8 mouse cellular contexts compared by ENCODE assay signal in genomic region chr12:36381441-36382340, GRCm38 (mm10). TPM values are rescaled to one million over a fixed set of nuclear protein-coding genes. Genes with fewer than 3 reads are reported as not detected.
DNase-seq lines count a peak whose midpoint lies in the region; ATAC-seq lines count a peak whose summit lies in the region.

Ispd (plus strand) TSS chr12:36381450.
D630036H23Rik (minus strand) TSS chr12:36382181.

- WGBS in hindbrain, embryonic 15.5 days, result under 1% methylated on average over 64 of the region's 64 CpGs

- peak within 1 kb of the TSS; percentile 89 for H3K9ac ChIP-seq in hindbrain, embryonic 15.5 days

- H3K27me3 ChIP-seq in hindbrain, embryonic 15.5 days, result no peaks in the 10 kb centered on the region

- peak; percentile 54 for DNase-seq in T-cell, adult 2 months (ENCODE audit: low spot score)
- DNase-seq in cerebellum, postnatal 14 days, result peak; percentile 93 to 94
- peak; percentile 88 to 90 for DNase-seq in frontal cortex, postnatal 36 days (ENCODE audit: low spot score in 2 of 2)
- peak; percentile 83 to 85 for DNase-seq in layer of hippocampus, postnatal 36 days
- DNase-seq in lung, postnatal 25 days (ENCODE audit: low spot score), result peak; percentile 88
- peak; percentile 72 for DNase-seq in retina, adult 2 months (ENCODE audit: low read depth, low spot score)
- DNase-seq in thymus, postnatal 25 days, result peak; percentile 80

- H3K4me1 ChIP-seq in hindbrain, embryonic 15.5 days (replicated peaks), result peaks cover 9% of the 10 kb centered on the region

- ATAC-seq in hindbrain, embryonic 15.5 days (ENCODE audit: low FRiP score, low read depth), result peak; percentile 96

- peak within 1 kb of the TSS; percentile 50 for H3K4me3 ChIP-seq in hindbrain, embryonic 15.5 days

- no peaks in the 10 kb centered on the region for H3K9me3 ChIP-seq in hindbrain, embryonic 15.5 days

- H3K27ac ChIP-seq in hindbrain, embryonic 15.5 days (replicated peaks), result peak within 1 kb of the TSS; percentile 94

- H3K4me2 ChIP-seq in hindbrain, embryonic 15.5 days, result peak within 1 kb of the TSS; percentile 71

- no peaks in the 10 kb centered on the region for H3K36me3 ChIP-seq in hindbrain, embryonic 15.5 days

RNA-seq across cellular contexts. Expression of gene Ispd, which starts in this region (rescaled TPM):
- polyA plus RNA-seq in hindbrain, embryonic 15.5 days (2015; fragmentation: Nextera tagmentation; extraction: Ambion mirVana), result 13.9 and 15.3 TPM in 2 replicates
- total RNA-seq in layer of hippocampus, postnatal 36 days (2021), result 10 to 100 TPM; 14.0 to 15.5 TPM

RNA-seq across cellular contexts. Expression of gene D630036H23Rik, which starts in this region (rescaled TPM):
- 2.9 and 3.2 TPM in 2 replicates for polyA plus RNA-seq in hindbrain, embryonic 15.5 days (2015; fragmentation: Nextera tagmentation; extraction: Ambion mirVana)
- total RNA-seq in layer of hippocampus, postnatal 36 days (2021), result 1 to 10 TPM; 1.5 to 1.8 TPM

Comparison
In these comparisons a context has a peak if more than half of its experiments do, and no peak if none do; other contexts are left out.
1. Peak in every context shown above with its lines: DNase-seq, ATAC-seq, H3K4me3 ChIP-seq and H3K27ac ChIP-seq.